Mouse (Mus musculus) telencephalon, adult 2 months (tissue): ENCODE data around the gene Slc27a5.
A peak's percentile ranks its signal among the peaks of the same experiment; 100 is the strongest.

ENCODE experiments used
- DNase-seq: peaks from one replicate; pipeline ENCODE4 v3.0.0-alpha.2; 2011; ENCODE audit warnings: low read depth, low spot score

Gene Slc27a5

DNA sequence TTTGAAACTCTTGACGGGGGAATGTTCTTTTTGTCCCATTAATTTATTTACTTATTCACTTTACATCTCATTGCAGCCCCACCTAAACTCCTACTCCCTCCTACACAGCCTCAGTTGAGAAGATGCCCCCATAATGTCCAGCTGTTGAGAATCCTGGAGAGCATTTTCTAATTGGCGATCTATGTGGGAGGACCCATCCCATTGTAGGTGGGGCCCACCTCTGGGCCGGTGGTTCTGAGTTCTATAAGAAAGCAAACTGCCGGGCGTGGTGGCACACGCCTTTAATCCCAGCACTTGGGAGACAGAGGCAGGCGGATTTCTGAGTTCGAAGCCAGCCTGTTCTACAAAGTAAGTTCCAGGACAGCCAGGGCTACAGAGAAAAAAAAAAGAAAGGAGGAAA, 11.1 kb downstream of the Slc27a5 start:
- no peak for DNase-seq

DNA sequence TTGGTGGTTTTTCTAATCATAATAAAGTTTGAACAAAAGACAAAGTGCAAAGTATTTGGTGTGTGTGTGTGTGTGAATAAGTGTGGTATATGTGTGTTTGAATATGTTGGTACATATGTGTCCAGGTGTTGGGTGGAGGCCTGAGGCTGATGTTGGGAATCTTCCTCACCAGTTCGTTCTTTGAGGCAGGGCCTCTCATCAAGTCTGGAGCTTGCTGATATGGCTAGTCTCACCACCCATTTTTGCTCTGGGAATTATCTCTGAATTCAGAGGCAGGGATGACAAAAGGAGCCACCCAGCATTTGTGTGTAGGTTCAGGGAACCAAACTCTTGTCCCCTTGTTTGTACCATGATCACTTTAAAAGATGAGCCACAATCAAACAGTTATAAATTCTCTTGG, 12.3 kb downstream of the Slc27a5 start:
- no peak for DNase-seq

DNA sequence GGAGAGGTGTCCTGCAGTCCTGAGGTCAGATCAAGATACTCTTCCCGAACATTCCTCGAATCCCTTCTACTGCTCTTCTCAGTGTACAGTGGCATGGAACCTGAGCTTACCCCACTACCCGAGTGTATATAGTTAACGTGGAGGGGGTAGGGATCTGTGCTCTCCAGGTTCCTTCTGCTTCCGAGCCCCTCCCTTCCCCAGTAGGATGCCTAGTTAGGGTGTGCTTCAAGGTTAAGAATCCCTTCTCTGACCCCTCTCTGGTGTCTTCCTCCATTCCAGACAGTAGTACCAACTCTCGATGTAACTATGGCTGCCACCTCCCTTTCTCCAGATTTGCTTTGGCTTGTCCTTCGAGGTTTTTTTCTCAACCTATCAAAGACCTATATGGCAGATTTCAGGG, 17.7 kb downstream of the Slc27a5 start:
- DNase-seq: no peak

- no peak for DNase-seq
Measured at GRCm38 (mm10) chr7:12979776-12980175, 18.2 kb downstream of the Slc27a5 start.

DNA sequence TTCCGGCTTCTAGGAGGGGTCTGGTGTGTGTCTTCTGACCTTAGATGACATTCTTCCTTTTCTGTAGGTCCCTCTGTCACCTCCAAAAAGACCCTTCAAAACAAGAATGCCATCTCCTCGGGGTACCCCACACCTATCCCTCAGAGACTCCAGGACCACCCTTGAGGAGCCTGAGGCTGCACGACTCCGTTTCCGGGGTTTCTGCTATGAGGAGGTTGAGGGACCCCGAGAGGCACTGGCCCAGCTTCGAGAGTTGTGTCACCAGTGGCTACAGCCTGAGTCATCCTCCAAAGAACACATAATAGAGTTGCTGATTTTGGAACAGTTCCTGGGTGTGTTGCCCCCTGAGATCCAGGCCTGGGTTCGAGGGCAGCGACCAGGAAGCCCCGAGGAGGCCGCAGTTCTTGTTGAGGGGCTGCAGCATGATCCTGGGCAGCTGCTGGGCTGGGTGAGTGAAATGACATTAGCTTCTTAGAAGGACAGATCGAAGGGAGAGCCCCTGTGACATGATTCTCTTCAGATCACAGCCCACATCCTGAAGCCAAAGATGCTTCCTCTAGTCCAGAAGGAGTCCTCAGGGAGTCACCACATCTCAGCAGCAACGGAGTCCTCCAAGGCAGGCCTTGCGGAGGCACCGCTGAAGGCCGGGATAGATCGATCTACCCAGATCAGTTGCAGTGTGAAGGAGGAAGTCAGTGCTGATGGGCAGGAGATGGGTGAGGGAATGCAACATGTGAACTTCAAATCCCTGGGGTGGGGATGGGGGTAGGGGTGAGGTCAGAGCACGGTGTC, 18.9 kb downstream of the Slc27a5 start:
- no peak for DNase-seq

- DNase-seq: peak; percentile 99
Measured at GRCm38 (mm10) chr7:12977682-12978389, 20.2 kb downstream of the Slc27a5 start, which contains the start of gene Zfp446. Zfp446 (plus strand) TSS chr7:12977848.

DNA sequence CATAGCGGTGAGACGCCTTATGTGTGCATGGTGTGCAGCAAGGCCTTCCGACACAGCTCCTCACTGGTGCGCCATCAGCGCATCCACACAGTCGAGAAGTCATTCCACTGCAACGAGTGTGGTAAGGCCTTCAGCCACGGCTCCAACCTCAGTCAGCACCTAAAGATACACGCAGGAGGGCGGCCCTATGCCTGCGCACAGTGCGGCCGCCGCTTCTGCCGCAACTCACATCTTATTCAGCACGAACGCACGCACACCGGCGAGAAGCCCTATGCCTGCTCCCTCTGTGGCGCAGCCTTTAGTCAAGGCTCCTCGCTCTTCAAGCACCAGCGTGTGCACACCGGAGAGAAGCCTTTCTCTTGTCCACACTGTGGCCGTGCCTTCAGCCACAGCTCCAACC, 27.1 kb downstream of the Slc27a5 start:
- no peak for DNase-seq

- no peak for DNase-seq
Measured at GRCm38 (mm10) chr7:12966104-12966845, 31.7 kb downstream of the Slc27a5 start.

- DNase-seq: peak; percentile 94
Measured at GRCm38 (mm10) chr7:12965678-12966091, 32.3 kb downstream of the Slc27a5 start, which contains the start of gene Zfp324. Zfp324 (plus strand) TSS chr7:12965838.

- peak; percentile 85 for DNase-seq
Measured at GRCm38 (mm10) chr7:12961511-12962141, 36.4 kb downstream of the Slc27a5 start.

DNA sequence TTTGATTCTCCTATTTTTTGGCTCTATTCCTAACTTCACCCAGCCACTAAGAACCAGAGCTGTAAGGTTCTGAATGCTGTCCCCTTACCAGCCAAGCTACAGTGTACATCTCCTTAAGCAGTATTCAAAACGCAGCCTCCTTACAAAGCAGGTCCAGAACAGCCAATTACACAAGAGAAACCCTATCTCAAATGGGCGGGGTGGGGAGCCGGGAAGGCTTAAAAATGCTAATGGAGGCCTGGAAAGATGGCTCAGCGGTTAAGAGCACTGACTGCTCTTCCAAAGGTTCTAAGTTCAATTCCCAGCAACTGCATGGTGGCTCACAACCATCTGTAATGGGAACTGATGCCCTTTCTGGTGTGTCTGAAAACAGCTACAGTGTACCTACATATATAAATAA, 38.3 kb downstream of the Slc27a5 start:
- DNase-seq: no peak

DNA sequence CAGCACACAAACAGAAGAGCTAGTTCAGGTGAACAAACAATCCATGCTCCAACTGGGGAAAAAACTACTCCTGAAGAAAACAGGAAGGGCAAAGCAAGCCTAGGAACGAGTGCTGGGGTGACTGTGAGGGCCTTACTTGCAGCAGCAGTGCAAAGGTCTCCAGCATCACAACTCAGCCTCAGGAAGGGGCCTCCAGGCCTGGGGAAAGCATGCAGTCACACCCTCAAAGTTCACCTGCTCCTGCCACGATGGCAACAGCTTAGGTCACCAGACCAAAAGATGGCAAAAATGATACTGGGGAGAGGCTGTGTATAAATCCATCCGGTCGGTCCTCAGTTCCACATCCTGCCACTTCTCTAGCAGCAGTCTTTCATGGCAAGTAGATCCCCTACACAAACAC, 39.0 kb downstream of the Slc27a5 start:
- DNase-seq: no peak

DNA sequence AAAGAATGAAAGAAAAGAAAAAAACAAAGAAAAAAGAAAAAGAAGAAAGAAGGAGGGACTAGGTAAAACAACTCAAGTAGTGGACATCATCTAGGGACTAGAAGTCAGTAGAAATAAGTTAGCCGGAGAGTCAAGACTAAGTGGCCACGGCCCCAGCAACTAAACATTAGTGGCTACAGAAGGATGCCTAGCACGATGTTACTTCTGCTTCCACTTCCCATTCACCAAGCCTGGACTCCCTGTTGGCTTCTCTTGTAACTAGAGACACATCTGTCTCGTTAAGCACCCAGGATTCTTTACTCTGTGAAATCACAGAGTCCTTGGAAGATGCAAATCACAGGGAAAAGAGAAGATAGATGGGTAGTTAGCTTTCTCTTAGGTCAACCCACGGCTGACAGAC, 40.5 kb downstream of the Slc27a5 start:
- no peak for DNase-seq

DNA sequence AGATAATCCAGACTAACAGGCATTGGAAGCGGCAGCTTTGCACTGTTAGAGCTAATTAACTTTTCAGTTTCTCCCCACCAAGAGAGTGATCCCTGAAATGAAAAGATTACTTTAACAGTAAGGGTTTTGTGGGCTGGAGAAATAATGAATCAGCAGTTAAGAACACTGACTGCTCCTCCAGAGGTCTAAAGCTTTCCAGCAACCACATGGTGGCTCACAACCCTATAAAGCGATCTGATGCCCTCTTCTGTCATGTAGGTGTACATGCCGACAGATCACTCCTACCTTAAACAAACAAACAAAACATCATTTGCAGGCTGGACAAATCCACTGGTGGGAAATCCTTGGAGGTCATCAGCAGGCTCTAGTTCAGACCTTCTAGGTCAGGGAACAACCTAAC, 43.1 kb downstream of the Slc27a5 start:
- DNase-seq: no peak

DNA sequence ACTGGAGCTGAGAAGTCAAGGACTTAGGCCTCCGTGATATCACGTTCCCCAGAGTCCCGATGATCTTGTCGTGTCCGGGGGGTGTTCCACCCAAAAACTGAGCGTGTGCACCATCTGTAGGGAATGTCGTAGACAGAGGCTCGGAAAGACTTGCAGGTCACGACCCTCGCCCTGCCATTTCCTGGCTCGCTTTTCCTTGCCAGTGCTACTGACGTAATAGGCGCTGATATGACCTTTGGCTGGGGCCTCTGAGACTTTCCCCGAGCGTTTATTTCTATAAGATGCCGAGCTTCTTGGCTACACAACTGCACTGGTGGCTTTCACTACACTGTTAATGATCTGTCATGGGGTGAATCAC, 48.1 kb downstream of the Slc27a5 start:
- DNase-seq: no peak

- peak; percentile 99 for DNase-seq
Measured at GRCm38 (mm10) chr7:12949032-12949871, 48.7 kb downstream of the Slc27a5 start.

DNA sequence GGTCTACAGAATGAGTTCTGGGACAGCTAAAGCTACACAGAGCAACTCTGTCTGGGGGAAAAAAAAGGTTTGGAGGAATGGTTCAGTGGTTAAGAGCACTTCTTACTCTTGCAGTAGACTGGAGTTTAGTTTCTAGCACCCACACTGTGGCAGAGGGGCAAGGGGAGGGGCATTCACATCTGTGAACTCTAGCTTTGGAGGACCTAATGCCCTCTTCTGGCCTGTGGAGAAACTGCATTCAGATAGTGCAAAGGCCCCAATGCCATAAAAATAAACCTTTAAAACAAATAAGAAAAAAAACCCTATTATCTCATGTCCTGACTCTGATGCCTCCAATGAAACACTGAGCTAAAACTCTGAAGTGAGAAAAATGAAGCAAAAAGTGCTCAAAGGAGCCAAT, 54.5 kb downstream of the Slc27a5 start:
- no peak for DNase-seq

DNA sequence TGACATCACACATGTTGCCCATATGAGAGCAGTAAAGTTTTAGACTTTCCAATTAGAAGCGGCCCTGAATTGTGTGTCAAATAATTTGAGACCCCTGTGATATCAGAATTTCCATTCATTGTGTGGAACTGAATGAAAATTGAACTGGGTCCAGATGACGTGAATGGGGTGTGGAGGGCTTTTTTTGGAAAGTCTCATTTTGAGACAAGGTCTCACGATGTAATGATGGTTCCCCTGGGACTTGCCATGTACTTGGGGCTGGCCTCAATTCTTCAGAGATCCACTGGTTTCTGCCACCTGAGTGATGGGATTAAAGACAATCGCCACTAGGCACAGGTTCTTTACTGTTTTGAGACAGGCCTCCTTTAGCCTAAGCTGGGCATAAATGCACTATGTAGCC, 57.4 kb downstream of the Slc27a5 start:
- DNase-seq: no peak
